Mouse (Mus musculus) lung, adult 2 months (tissue): ENCODE results near the gene Cdc42ep4. TPM values are rescaled to one million over a fixed set of nuclear protein-coding genes. Genes with fewer than 3 reads are reported as not detected.
A peak's percentile ranks its signal among the peaks of the same experiment; 100 is the strongest.

ENCODE experiments used
- DNase-seq: peaks from one replicate; pipeline ENCODE4 v3.0.0; 2022
- H3K4me1 ChIP-seq: fragments of 200-500 bp; 2 replicates; pipeline ENCODE4 v1.6.1; 2011; ENCODE audit warnings: low read length; ENCODE audit not compliant: control insufficient read depth, insufficient read depth
- H3K4me3 ChIP-seq: fragments of 200-500 bp; replicated peaks from 2 replicates; pipeline ENCODE3; 2011; ENCODE audit warnings: low read depth, mild to moderate bottlenecking, control low read depth, low read length; ENCODE audit errors: extremely low read depth
- CTCF ChIP-seq: fragments of 200-500 bp; IDR thresholded peaks from 2 replicates; pipeline ENCODE4 v1.5.1; 2011; ENCODE audit warnings: mild to moderate bottlenecking, low read length, control low read depth; ENCODE audit not compliant: insufficient read depth
- POLR2A ChIP-seq: fragments of 200-500 bp; IDR thresholded peaks from 2 replicates; pipeline ENCODE4 v1.6.1; 2011; ENCODE audit warnings: low read depth, mild to moderate bottlenecking, control low read depth, low read length, borderline replicate concordance; ENCODE audit errors: extremely low read depth
- WGBS: fragments of 180-500 bp; shearing (Covaris S2); methylation state at CpG from one replicate; pipeline ENCODE4 v1.1.7; 2018; 5-methylcytosine and 5-hydroxymethylcytosine counted together
- polyA plus RNA-seq: library from polyadenylated mRNA; depleted of rRNA; stranded (reverse); fragments of >200 nt; gene quantifications from 2 replicates; pipeline ENCODE4 v1.2.3, GENCODE M21; 2012

Cdc42ep4 gene
- polyA plus RNA-seq, 1 experiment: 80.4 TPM

DNA sequence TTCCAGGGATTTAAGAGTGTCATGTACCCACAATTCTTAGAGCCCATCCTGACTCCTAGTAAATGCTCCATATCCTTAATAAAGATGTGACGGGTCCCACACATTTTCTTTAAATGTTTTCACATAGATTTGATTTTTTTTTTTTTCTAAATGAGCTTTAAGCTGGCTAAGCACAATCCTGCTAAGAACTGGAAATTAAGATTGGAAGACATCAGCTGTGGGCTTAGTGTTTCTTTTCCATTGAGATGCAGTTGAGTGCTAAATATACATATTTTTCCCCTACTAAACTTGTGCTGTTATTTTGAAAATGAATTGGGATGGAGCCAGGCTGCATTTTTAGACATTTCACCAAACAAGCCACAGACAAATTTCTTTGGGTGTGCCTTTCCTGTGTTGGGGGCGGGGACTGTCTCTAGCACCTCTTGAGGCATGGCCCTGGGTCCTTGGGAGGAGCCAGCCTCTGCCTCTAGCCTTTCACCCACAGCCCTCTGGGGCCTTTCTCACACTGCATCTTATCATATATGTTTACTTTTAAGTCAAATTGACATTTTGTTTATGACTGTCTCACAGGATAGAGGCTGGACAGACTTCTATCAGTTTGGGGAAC, 36.6 kb upstream of the Cdc42ep4 start:
- 41% methylated on average over 2 of the region's 2 CpGs for WGBS
- no peak for DNase-seq
- H3K4me1 ChIP-seq: peaks cover 7% of the 10 kb centered on the region; the same call in 1 of the 2 replicates
- no peak for TF ChIP-seq CTCF
- no peak for TF ChIP-seq POLR2A
- no peak overlapping the region for H3K4me3 ChIP-seq

DNA sequence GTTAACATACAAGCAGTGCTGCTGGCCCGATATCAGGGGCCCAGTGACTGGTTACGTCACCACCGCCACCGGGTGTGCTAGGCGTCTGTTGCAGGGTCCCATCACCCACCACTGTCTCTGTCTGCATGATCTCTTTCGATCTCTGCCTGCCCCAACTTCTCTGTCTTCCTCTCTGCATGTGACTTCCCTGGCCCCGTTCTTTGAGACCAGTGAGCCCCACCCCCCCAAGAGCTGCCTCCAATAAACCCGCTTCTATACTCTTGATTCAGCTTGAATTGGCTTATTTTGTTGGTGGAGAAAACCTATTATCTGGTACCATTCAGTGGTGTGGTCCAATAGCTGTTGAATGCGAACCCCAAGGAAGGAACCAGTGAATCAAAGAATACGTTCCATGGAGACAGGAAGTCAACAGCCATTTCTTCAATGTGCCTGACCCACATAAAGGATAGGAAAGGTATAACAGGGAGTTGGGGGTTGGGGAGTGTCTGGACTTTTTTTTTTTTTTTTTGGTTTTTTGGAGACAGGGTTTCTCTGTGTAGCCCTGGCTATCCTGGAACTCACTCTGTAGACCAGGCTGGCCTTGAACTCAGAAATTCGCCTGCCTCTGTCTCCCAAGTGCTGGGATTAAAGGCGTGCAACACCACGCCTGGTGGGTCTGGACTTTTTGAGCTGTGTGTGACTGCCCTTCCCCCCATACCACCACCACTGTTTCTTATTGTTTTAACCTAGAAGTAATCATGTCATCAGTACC, 35.9 kb upstream of the Cdc42ep4 start:
- TF ChIP-seq CTCF (no peak), POLR2A (no peak)
- Histone ChIP-seq H3K4me1 (peaks cover 7% of the 10 kb centered on the region; the same call in 1 of the 2 replicates), H3K4me3 (no peak overlapping the region)
- 71% methylated on average over 13 of the region's 13 CpGs for WGBS
- DNase-seq: no peak

DNA sequence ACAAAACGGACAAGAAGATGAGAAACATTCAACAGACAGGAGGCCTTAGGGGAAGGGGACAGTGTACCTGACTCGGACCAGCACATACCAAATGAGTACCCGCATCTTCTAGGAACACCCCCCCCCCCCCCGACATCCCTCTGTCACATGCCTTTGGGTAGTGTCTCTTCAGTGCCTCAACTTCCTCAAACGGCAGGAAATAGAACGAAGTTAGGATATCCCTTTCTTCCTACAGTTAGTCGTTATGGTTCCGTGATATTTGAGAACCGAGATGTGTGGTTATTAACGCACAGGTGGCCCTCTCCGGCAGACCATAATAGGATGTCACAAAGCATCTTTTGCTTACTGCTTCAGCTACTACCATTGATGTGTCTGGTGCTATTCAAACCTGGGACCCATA, 35.3 kb upstream of the Cdc42ep4 start:
- 85% methylated on average over 11 of the region's 11 CpGs for WGBS
- no peak for DNase-seq
- peaks cover 7% of the 10 kb centered on the region; the same call in 1 of the 2 replicates for H3K4me1 ChIP-seq
- H3K4me3 ChIP-seq: no peak overlapping the region
- no peak for TF ChIP-seq POLR2A
- no peak for TF ChIP-seq CTCF

DNA sequence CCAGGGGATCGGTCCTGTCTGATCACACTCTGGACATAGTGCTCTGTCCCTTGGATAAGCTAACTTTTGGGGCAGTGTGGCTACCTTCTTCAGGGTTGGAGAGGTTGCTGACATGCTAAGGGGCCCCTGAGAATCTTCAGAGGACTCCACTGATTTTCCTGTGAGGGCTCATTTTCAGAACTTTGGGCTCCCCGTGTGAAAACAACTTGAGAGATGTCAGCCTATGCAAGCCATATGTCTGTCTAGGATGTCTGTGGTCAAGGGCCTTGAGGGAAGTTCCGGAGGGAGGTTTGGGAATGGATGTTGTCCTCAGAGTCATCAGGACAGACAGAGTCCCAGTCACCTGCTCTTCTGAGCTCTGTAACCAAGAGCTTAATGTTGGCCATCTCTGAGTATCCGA, 34.7 kb upstream of the Cdc42ep4 start:
- 64% methylated on average over 4 of the region's 4 CpGs for WGBS
- DNase-seq: no peak
- TF ChIP-seq CTCF: no peak
- no peak for TF ChIP-seq POLR2A
- no peak overlapping the region for H3K4me3 ChIP-seq
- H3K4me1 ChIP-seq: peaks cover 7% of the 10 kb centered on the region; the same call in 1 of the 2 replicates

GRCm38 (mm10) chr11:113785406-113786171, 33.9 kb upstream of the Cdc42ep4 start:
- H3K4me3 ChIP-seq: peak overlapping the region; percentile 40
- 35% methylated on average over 19 of the region's 19 CpGs for WGBS
- peaks cover 7% of the 10 kb centered on the region; the same call in 1 of the 2 replicates for H3K4me1 ChIP-seq
- DNase-seq: peak; percentile 50
- TF ChIP-seq CTCF (no peak), POLR2A (0 out of 2 replicates have a peak, but pooled peaks have one; percentile 19)

GRCm38 (mm10) chr11:113784656-113785396, 33.1 kb upstream of the Cdc42ep4 start:
- no peak for TF ChIP-seq POLR2A
- TF ChIP-seq CTCF: no peak

DNA sequence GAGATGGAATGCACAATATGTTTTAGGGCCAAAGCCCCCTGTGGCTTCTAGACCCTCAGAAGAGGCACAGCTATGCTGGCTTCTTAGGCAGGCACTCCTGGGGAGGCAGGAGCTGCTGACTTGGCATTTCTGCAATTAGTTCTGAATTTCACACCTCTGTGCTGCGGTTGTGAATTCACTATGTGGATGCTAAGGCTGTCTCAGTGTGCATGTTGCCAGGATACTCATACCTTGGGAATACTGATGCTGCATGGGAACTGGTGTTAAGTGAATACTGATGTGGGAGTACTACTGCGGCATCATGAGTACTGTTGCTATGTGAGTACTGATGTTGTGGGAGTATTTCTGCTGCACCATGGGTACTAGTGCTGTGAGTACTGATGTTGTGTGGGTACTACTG, 30.8 kb upstream of the Cdc42ep4 start:
- TF ChIP-seq POLR2A (no peak), CTCF (no peak)
- Histone ChIP-seq H3K4me3 (no peak overlapping the region), H3K4me1 (0 out of 2 replicates have a peak, but pooled peaks cover 3% of the 10 kb centered on the region)
- WGBS: 82% methylated on average over 2 of the region's 2 CpGs
- no peak for DNase-seq

More at GRCm38 (mm10) chr11:113784656-113785396, 33.1 kb upstream of the Cdc42ep4 start:
- peaks cover 7% of the 10 kb centered on the region; the same call in 1 of the 2 replicates for H3K4me1 ChIP-seq
- no peak for DNase-seq
- 66% methylated on average over 2 of the region's 2 CpGs for WGBS
- no peak overlapping the region for H3K4me3 ChIP-seq

DNA sequence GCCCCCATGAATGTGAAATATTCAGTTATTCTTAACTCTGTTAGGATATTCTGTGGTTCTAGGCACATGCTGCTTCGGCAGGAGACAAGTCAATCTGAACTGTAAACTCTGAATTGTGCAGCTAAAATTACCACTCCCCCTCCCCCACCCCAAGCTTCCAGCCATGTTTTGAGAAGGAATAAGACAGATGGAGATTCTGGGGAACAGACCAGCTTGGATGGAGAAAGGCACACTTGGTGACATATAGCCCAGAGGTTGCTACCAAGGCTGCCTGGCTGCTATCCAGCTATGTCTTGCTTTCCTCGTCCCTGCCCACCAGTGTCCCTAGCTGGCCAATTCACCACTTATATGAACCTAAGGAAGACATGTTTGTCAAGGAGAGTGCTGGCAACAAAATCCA, 30.3 kb upstream of the Cdc42ep4 start:
- 65% methylated on average over 2 of the region's 2 CpGs for WGBS
- 0 out of 2 replicates have a peak, but pooled peaks cover 3% of the 10 kb centered on the region for H3K4me1 ChIP-seq
- TF ChIP-seq CTCF (no peak), POLR2A (no peak)
- no peak overlapping the region for H3K4me3 ChIP-seq
- DNase-seq: no peak

DNA sequence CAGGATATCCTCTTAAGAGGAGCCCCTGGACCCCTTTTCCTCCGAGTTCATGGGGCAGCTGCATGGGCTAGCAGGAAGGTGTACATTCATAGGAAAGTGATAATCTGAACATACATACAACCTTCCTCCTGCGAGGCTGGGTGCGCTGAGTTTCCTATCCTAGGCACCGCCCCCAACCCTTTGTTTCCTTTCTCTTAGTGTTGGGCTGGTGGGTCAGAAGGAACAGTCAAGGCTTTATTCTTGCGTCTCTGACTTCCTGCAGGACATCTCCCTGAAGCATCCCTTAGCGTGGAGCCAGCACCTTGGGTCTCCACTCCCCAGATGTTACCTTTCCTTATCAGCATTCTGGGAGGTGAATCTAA, 28.0 kb upstream of the Cdc42ep4 start:
- no peak for TF ChIP-seq CTCF
- no peak for TF ChIP-seq POLR2A
- no peak for DNase-seq
- WGBS: 29% methylated on average over 6 of the region's 6 CpGs
- Histone ChIP-seq H3K4me1 (0 out of 2 replicates have a peak, but pooled peaks cover 3% of the 10 kb centered on the region), H3K4me3 (no peak overlapping the region)
